Mouse (Mus musculus): ENCODE measurements around the gene Tas1r3.
A peak's percentile ranks its signal among the peaks of the same experiment; 100 is the strongest.

The Tas1r3 gene

DNA sequence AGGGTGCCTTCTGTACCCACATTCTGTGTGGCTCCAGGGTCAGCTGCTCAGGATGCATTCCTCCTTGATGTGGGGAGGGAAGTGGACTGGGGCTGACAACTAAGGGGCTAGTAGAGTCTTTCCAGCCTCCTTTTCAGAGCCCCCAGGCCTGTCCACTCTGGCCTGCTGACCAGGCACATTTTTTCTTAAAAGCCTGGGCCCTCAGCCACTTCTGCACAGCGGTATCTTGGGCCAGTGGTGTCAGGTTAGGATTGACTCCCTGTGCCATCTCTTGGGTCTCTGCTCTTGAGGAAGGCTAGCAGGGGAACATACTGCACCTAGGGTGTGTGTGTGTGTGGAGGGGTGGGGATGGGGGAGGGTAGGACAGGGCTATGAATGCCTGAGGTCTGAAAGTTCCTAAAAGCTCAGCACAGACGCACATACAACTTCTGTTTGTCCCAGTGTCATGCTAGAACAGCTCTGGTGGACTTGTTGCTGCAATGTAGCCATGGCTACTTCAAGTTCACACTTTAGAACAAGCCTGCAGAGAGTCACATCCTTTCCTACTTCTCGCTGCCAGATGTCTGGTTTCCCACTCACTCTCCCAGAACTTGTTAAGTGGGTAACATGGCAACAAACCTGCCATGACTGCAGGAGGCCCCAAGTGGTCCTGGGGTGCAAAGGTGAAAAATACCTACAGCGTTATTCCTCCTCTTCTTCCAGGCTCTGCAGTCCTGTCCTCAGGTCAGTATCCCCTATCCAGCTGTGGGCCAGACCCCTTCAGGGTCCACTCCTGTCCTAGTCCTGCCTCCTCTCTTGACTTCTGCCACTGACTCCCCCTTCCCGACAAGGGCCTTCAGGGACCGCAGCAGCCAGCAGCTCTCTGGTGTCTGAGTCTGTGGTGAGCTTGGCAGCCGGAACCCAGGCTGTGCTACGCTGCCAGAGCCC lies 22.8 kb downstream of the Tas1r3 start:
- DNase-seq, result peak; percentile 5

DNA sequence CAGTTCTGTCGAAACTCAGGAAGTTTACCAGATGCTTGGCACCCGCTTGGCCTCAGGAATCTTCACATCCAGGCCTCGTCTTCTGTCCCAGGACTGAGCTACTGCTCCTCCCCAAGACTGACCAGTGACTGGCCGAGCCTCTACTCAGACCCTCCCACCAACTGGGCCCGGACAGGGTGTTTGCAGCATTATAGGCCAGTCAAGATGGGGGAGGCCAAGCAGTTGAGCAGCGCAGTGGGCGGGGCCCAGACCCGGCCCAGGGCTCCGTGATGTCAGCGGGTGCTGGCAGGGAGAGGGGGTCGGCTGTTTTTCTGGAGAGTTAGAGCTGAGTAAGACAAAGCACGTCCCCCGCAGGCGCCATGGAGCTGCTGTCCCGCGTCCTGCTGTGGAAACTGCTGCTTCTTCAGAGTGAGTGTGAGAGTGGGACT lies 23.7 kb downstream of the Tas1r3 start, which contains the start of gene Mxra8:
Gene Mxra8, plus strand, starts transcription at position 198 of the 428 bp plus-strand sequence.
- no peak for DNase-seq

DNA sequence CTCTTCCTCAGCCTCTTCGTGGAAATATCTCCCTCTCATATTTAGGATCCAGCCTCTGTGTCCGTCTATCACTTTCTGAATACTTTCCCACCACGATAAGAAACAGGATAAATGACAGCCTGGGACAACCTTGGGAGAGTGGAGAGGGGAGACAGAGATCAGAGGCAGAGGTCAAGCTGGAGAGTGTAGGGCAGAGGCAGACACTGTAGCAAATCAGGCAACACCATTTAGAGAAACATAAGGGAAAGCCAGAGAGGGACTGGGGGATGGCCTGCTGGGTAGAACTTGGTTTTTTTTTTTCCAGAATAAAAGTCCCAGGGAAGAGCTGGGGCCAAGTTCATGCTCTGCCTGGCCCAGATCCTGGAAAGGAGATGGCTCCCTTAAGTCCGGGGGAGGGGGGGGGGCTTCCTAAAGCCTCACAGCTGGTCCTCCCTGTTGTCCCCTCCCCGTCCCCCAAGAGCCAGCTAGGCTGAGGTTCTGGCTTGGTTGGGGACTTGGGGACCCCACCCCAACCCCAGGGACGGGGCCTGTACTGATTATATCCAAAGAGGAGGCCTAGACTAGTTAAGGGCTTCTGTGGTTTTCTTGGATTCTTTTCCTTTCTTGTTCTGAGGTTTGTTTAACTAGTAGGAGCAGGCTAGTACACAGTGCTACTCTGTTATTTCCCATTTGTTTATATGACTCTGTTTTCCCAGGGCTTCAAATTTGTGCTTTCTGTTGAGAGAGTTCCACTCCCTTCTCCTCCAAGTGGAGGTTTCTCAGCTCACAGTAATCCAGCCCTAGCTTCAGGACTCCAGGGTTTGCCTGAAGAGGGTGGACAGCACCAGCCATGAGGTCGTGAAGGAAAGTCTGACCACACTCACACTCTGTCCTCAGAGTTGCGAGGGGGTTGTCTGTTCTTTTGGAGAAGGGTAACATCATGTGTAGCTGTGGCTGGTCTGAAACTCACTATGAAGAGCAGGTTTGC lies 24.7 kb downstream of the Tas1r3 start:
- DNase-seq, result no peak

- DNase-seq, result no peak
These were observed 25.7 kb downstream of the Tas1r3 start for GRCm38 (mm10) chr4:155837404-155838010.

- DNase-seq, result no peak
These were observed 29.3 kb downstream of the Tas1r3 start for GRCm38 (mm10) chr4:155833836-155834235.

GRCm38 (mm10) chr4:155833234-155833633 lies 29.9 kb downstream of the Tas1r3 start:
- no peak for DNase-seq

DNA sequence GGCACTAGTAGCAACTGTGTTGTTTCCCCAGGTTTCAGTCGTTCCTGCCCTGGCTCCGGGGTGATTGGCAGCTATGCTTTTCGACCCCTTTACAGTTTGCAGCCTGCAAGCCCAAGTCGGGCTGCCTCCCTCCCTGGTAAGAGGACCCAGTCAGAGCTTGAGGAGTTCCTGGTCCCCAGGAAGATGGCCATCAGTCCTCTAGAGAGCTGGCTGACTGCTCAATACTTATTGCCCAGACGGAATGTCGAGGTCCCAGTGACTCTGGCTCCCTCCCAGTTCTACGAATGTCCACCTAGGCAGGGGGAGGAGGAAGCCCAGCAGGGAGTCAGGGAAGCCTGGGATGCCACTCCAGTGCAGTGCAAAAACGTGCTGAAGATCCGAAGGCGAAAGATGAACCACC lies 30.8 kb downstream of the Tas1r3 start:
- DNase-seq, result no peak

DNA sequence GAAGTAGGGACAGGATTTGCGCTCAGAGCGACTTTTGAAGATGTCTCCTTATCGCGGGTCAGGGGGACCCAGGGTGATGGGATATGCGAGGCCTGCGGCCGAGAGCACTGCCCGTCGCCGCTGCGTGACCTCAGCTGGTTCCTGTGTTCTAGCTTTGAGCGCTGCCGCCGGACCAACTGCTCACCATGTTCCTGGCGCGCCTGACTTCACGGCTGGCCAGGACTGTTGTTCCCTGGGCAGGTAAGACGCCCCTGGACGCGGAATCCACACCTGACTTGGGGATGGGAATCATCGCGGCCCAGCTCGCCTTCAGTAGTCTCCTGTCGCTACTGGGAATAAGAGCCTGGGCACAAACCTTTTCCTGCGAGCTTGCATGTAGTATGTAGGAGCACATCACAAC lies 31.3 kb downstream of the Tas1r3 start:
- no peak for DNase-seq

DNA sequence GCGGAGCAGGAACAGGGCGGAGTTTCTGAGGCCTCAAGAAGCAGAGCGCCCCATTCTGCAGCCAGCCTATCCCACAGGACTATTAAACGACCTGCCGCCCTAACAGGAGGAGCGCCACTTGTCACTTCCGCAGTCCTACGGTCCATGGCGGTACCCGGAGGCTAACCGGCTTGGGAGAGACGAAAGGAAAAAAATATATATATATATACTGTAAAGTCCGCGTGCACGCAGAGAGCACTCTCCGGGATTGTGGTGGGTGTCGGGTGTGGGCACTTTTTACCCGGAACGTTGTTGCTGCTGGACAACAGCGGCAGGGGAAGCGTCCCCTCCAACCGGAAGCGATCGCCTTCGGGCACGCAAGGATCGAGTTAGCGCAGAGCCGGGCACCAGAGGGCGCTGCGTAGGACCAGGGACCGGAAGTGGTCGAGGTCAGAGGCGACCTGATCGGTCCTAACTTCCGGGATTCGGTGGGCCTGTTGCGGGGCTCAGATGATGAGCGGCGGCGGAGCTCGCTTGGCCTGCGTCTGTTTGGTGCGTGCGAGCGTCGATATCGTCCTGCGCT lies 31.9 kb downstream of the Tas1r3 start, which contains the start of gene Aurkaip1:
Gene Aurkaip1, plus strand, starts transcription at position 68 of the 562 bp plus-strand sequence.
- peak; percentile 94 for DNase-seq

DNA sequence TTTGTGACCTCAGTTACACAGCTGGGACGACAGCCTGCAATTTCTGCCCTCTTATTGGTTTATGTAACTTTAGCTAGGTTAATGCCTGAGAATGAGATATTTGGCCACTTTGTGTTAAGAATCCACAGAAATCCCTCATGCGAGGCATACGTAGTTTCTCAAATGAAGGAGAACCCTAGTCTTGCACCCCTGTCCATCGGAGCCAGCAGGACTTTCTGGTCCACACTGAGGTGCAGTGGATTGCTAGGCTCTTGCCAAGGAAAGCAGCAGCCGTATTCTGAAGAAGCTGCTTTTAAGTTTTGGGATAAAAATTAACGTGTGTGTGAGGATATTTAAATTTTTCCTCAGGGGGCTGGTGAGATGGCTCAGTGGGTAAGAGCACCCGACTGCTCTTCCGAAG lies 32.6 kb downstream of the Tas1r3 start:
- DNase-seq, result no peak

DNA sequence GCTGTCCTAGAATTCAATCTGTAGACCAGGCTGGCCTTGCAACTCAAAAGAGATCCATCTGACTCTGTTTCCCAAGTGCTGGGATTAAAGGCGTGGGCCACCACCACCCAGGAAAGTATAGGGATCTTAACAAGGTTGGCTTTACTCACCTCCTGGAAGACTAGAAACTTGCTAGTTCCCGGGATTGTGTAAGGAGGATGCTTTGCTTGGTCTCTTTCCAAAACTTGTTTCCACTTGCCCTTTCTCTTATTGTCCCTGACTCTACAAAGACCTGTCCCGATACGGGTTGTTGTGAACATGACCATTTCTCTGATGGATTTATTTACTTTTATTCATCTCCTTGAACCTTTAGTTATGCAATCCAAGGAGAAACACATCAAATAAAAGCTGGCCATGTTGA lies 33.3 kb downstream of the Tas1r3 start:
- no peak for DNase-seq

DNA sequence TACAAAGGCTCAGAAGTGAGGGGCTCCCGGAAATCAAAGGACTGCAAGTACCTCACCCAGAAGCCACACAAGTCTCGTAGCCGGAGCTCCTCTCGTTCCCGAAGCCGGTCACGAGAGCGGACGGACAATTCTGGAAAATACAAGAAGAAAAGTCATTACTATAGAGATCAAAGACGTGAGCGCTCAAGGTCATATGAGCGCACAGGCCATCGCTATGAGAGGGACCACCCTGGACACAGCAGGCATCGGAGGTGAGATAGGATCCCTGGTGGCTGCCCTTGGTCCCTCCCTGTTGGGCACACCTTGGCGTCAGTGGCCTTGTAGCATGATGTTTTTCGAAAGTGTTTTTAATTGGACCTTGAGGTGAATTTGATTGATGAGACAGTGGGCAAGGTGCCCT lies 39.7 kb downstream of the Tas1r3 start:
- no peak for DNase-seq

DNA sequence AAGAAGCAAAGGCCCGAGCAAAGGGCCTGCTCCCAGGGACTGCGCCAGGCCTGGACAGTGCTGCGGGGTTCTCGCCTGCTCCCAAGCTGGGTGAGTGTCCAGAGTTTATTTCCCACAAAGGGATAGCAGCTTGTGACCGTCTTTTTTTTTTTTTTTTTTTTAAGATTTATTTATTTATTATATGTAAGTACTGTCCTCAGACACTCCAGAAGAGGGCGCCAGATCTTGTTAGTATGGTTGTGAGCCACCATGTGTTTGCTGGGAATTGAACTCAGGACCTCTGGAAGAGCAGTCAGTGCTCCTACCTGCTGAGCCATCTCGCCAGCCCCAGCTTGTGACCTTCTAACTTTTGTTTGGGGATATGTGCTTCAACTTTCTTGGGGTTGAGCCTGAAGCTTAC lies 42.1 kb downstream of the Tas1r3 start:
- no peak for DNase-seq

- DNase-seq, result no peak
These were observed 45.6 kb downstream of the Tas1r3 start for GRCm38 (mm10) chr4:155817533-155817932.

DNA sequence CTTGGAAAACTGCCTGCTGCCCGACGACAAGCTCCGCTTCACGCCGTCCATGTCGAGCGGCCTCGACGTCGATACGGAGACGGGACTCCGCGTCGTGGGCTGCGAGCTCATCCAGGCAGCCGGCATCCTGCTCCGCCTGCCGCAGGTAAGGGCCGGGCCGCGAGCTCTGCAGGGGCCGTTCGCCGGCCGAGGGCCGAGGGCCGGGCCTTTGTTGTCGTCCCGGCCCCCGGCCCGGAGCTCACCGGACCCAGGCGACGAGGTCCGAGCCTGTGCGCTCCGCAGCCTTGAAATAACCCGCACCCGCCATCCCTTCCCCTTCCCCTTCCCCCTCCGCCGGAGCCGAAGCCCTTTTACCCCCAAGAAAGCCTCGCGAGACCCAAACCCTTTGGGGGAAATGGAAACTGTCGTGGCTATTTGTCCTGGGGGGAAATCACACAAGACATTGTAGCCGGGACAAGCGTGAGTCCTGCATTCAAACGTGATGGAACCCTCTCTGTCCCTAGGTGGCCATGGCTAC lies 50.4 kb downstream of the Tas1r3 start:
- DNase-seq, result no peak

DNA sequence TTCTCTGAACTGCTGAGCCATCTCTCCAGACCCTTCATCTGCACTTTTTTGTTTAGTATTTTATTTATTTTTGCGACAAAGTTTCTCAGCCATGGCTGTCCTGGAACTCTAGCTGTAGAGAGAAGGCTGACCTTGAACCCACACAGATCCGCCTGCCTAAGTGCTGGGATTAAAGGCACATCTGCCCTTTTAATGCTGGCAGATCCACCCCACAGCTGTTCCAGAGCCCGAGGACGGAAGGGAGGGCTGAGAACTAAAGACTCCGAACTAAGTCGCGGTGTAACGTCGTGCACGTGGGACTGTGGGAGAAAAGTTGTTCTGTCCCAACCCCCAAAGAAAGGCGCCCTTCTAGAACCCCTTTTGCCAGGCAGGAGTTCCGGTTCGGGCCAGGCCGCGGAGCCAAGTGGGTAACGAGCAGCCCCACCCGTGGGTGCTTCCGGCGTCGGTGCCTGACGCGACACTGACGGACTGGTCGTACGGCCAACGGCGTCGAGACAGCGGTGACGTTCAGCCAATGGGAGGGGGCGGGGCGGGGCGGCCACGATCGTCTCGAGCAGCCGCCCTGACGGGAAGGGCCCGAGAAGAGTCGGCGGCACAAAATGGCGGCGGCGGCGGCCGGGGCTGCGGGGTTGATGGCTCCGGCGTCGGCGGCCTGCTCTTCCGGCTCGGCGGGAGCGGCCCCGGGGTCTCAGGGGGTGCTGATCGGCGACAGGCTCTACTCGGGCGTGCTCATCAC lies 51.1 kb downstream of the Tas1r3 start, which contains the start of gene Ccnl2:
Gene Ccnl2, plus strand, starts transcription at position 561 of the 736 bp plus-strand sequence.
- peak; percentile 88 for DNase-seq

Data from cerebellum, adult 11 months (tissue).